Mouse (Mus musculus) kidney, adult 11 months (tissue): ENCODE results near the gene Psmg4.

Source experiments
- DNase-seq: peaks from one replicate; pipeline ENCODE4 v3.0.0; 2022

Psmg4 gene

GRCm38 (mm10) chr13:34162491-34163303, at the start of gene Psmg4:
Gene Psmg4 (plus strand): TSS chr13:34162964.
- DNase-seq, result peak; percentile 91

- no peak for DNase-seq
Observed at GRCm38 (mm10) chr13:34113086-34113485, 49.7 kb upstream of the Psmg4 start.

- DNase-seq, result no peak
Observed at GRCm38 (mm10) chr13:34114654-34115053, 48.1 kb upstream of the Psmg4 start.

- DNase-seq, result no peak
Observed at GRCm38 (mm10) chr13:34116508-34116907, 46.3 kb upstream of the Psmg4 start.

- no peak for DNase-seq
Observed at GRCm38 (mm10) chr13:34118816-34119215, 43.9 kb upstream of the Psmg4 start.

- DNase-seq, result no peak
Observed at GRCm38 (mm10) chr13:34119406-34119805, 43.4 kb upstream of the Psmg4 start.

- DNase-seq, result no peak
Observed at GRCm38 (mm10) chr13:34120536-34120935, 42.2 kb upstream of the Psmg4 start.

GRCm38 (mm10) chr13:34125711-34126110, 37.1 kb upstream of the Psmg4 start:
- DNase-seq, result peak; percentile 76

GRCm38 (mm10) chr13:34128276-34129114, 34.3 kb upstream of the Psmg4 start:
- peak; percentile 43 for DNase-seq

- DNase-seq, result peak; percentile 79
Observed at GRCm38 (mm10) chr13:34129485-34130225, 33.1 kb upstream of the Psmg4 start.

- peak; percentile 48 for DNase-seq
Observed at GRCm38 (mm10) chr13:34130226-34130731, 32.5 kb upstream of the Psmg4 start, which contains the start of gene Tubb2b. Gene Tubb2b (minus strand): TSS chr13:34130466.

- DNase-seq, result no peak
Observed at GRCm38 (mm10) chr13:34131011-34131707, 31.6 kb upstream of the Psmg4 start.

GRCm38 (mm10) chr13:34131708-34132060, 31.1 kb upstream of the Psmg4 start:
- DNase-seq, result no peak

GRCm38 (mm10) chr13:34132299-34132698, 30.5 kb upstream of the Psmg4 start:
- DNase-seq, result no peak

GRCm38 (mm10) chr13:34132875-34133274, 29.9 kb upstream of the Psmg4 start:
- no peak for DNase-seq

GRCm38 (mm10) chr13:34133326-34134071, 29.3 kb upstream of the Psmg4 start:
- no peak for DNase-seq

- DNase-seq, result no peak
Observed at GRCm38 (mm10) chr13:34134276-34134675, 28.5 kb upstream of the Psmg4 start.

GRCm38 (mm10) chr13:34136605-34137004, 26.2 kb upstream of the Psmg4 start:
- no peak for DNase-seq

- DNase-seq, result no peak
Observed at GRCm38 (mm10) chr13:34143389-34143788, 19.4 kb upstream of the Psmg4 start.

- no peak for DNase-seq
Observed at GRCm38 (mm10) chr13:34146916-34147315, 15.8 kb upstream of the Psmg4 start.

GRCm38 (mm10) chr13:34148181-34148580, 14.6 kb upstream of the Psmg4 start:
- DNase-seq, result no peak
